Mouse (Mus musculus) stomach, postnatal 0 days (tissue): ENCODE measurements around the gene Serinc2. TPM values are rescaled to one million over a fixed set of nuclear protein-coding genes. Genes with fewer than 3 reads are reported as not detected.

Source experiments
- ATAC-seq: fragments of 200-750 bp; cut with Nextera tagmentation; 2 replicates; pipeline ENCODE4 v1.8.0; 2017; ENCODE audit not compliant: low FRiP score, low TSS enrichment
- DNase-seq: peaks from one replicate; pipeline ENCODE4 v3.0.0-alpha.2; 2016; ENCODE audit warnings: low spot score
- H3K27ac ChIP-seq: fragments of 300-500 bp; sonication (generic); replicated peaks from 2 replicates; pipeline ENCODE4 v1.5.1; 2014; ENCODE audit warnings: mild to moderate bottlenecking, control low read depth
- H3K27me3 ChIP-seq: fragments of 300-500 bp; sonication (generic); 2 replicates; pipeline ENCODE4 v1.6.1; 2014; ENCODE audit warnings: low read length; ENCODE audit not compliant: control insufficient read depth, insufficient read depth
- H3K36me3 ChIP-seq: fragments of 300-500 bp; sonication (generic); 2 replicates; pipeline ENCODE4 v1.6.1; 2014; ENCODE audit warnings: low read length, mixed read lengths; ENCODE audit not compliant: control insufficient read depth, insufficient read depth
- H3K4me1 ChIP-seq: fragments of 300-500 bp; sonication (generic); replicated peaks from 2 replicates; pipeline ENCODE4 v1.6.1; 2014; ENCODE audit warnings: antibody characterized with exemption; ENCODE audit not compliant: control insufficient read depth, insufficient read depth
- H3K4me2 ChIP-seq: fragments of 300-500 bp; sonication (generic); replicated peaks from 2 replicates; pipeline ENCODE4 v1.6.1; 2014; ENCODE audit warnings: low read depth, mild to moderate bottlenecking, control low read depth, moderate library complexity
- H3K4me3 ChIP-seq: fragments of 300-500 bp; sonication (generic); 2 replicates; pipeline ENCODE4 v1.5.1; 2014; ENCODE audit warnings: low read depth, low read length, control low read depth
- H3K9ac ChIP-seq: fragments of 300-500 bp; sonication (generic); 2 replicates; pipeline ENCODE4 v1.6.1; 2014; ENCODE audit warnings: mild to moderate bottlenecking, low read length, control low read depth, mixed read lengths
- H3K9me3 ChIP-seq: fragments of 300-500 bp; sonication (generic); 2 replicates; pipeline ENCODE4 v1.6.1; 2016; ENCODE audit warnings: low read length; ENCODE audit not compliant: control insufficient read depth
- CTCF ChIP-seq: IDR thresholded peaks from 2 replicates; pipeline ENCODE4 v1.5.1; 2016; ENCODE audit warnings: antibody characterized with exemption, low read depth, mild to moderate bottlenecking, moderate library complexity
- EP300 ChIP-seq: optimal IDR thresholded peaks from 2 replicates; pipeline ENCODE3; 2016; ENCODE audit warnings: antibody characterized with exemption
- WGBS: fragments of 180-500 bp; shearing (Covaris S2); extraction: QIAGEN DNeasy Blood & Tissue Kit; methylation state at CpG from one replicate; pipeline ENCODE4 v1.1.7; 2014; 5-methylcytosine and 5-hydroxymethylcytosine counted together
- polyA plus RNA-seq: library from polyadenylated mRNA; unstranded; fragments of >200 nt; fragmentation: Nextera tagmentation; extraction: Ambion mirVana; gene quantifications from 2 replicates; pipeline ENCODE4 v1.2.1, GENCODE M21; 2015

The Serinc2 gene
- polyA plus RNA-seq, 1 experiment from 2014 or later: 137 TPM

DNA sequence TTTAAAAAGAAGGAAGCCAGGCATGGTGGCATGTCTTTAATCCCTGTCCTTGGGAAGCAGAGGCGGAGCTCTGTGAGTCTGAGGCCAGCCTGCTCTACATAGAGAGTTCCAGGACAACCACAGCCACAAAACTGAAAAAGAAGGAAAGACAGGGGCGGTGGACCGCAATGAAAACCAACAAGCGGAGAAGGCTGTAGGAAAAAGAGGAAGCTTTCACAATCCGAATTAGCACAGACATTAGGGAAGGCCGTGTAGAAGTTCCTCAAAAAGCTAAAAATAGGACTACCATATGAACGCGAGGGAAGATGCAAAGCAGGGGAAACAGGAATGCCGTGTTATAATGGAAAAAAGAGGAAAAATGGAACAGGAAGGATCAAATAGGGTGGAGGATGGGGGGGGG lies 4.8 kb upstream of the Serinc2 start:
- no peaks in the 10 kb centered on the region for H3K27me3 ChIP-seq

DNA sequence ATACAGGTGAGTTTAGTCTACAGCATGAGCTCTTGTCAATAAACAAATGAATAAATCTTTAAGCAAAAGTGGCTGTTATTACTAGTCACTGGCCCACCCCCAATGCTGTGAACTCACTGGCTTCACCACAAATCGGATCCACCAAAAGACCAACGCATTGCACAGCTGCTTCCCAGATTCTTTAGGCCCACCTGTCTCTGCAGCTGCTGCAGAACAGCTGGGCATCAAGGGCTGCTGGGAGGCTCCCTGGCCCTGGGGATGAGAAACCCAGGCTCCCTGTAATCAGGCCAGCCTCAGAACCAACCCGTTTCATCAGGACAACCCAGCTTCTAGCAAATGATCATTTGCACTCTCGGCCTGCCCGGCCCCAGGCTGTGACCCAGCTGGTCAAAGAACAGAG lies 3.9 kb upstream of the Serinc2 start:
- H3K27ac ChIP-seq: no peak overlapping the region
- no peaks in the 10 kb centered on the region for H3K36me3 ChIP-seq
- no peak overlapping the region for H3K4me3 ChIP-seq
- 63% methylated on average over 5 of the region's 5 CpGs for WGBS
- ATAC-seq: no peak
- DNase-seq: no peak
- no peak for TF ChIP-seq CTCF
- TF ChIP-seq EP300: no peak
- H3K4me2 ChIP-seq: no peak overlapping the region
- H3K9ac ChIP-seq: no peak overlapping the region
- H3K9me3 ChIP-seq: no peaks in the 10 kb centered on the region
- no peaks in the 10 kb centered on the region for H3K27me3 ChIP-seq
- H3K4me1 ChIP-seq: no peaks in the 10 kb centered on the region

More for the DNA sequence above, 4.8 kb upstream of the Serinc2 start:
- H3K9me3 ChIP-seq: no peaks in the 10 kb centered on the region
- H3K9ac ChIP-seq: no peak overlapping the region
- no peak for DNase-seq
- TF ChIP-seq EP300 (no peak), CTCF (no peak)
- H3K27ac ChIP-seq: no peak overlapping the region
- no peak for ATAC-seq
- H3K4me1 ChIP-seq: no peaks in the 10 kb centered on the region
- WGBS: 79% methylated on average over 9 of the region's 9 CpGs
- no peak overlapping the region for H3K4me2 ChIP-seq
- no peak overlapping the region for H3K4me3 ChIP-seq
- no peaks in the 10 kb centered on the region for H3K36me3 ChIP-seq

DNA sequence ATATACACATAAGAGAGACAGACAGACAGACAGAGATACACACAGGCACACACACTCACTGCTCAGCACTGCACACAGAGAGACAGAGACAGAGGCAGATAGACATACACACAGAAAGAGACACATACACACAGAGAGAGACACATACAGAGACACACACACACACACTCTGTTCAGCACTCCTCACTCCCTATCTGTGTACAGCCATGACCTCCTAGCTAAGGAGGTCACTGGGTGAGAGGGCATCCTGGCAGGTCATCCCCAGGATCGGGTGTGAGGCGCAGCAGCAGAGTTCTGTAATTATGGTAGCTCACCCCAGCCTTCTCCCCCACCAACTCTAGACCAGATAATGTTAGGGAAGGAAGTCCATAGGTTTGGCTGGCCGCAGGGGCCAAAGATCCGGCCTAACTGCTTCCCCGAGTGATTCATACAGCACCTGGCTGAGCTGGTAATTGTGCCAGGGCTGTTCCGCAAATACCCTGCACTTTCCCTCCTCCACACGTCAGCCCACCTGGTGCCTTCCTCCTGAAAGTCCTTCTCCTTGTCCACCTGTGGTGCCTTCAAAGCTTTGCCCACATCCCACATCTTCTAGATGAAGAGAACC lies 2.3 kb downstream of the Serinc2 start:
- ATAC-seq: peak; percentile 25; the same call in 1 of the 2 replicates
- Histone ChIP-seq H3K27me3 (no peaks in the 10 kb centered on the region), H3K9ac (no peak overlapping the region), H3K4me1 (no peaks in the 10 kb centered on the region), H3K27ac (peak overlapping the region; percentile 58), H3K4me3 (no peak overlapping the region), H3K9me3 (no peaks in the 10 kb centered on the region), H3K4me2 (no peak overlapping the region), H3K36me3 (no peaks in the 10 kb centered on the region)
- peak; percentile 64 for DNase-seq
- WGBS: 45% methylated on average over 7 of the region's 7 CpGs
- TF ChIP-seq CTCF (no peak), EP300 (no peak)

DNA sequence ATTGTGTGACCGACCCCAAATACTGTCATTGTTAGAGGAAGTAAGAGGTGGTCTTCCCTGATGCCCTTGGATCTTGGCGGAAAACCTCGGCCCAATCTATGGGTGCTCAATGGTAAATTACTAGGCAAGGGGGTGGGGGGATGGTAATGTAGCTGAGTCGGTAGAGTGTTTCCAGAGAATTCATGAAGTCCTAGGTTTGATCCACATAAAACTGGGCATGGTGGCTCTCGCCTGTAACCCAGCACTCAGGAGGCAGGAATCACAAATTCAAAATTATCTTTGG lies 3.2 kb downstream of the Serinc2 start:
- Histone ChIP-seq H3K4me2 (peak overlapping the region; percentile 80), H3K9me3 (no peaks in the 10 kb centered on the region), H3K4me3 (peak overlapping the region; percentile 60; the same call in 1 of the 2 replicates), H3K36me3 (no peaks in the 10 kb centered on the region), H3K9ac (no peak overlapping the region; the same call in 1 of the 2 replicates), H3K4me1 (no peaks in the 10 kb centered on the region), H3K27ac (no peak overlapping the region), H3K27me3 (no peaks in the 10 kb centered on the region)
- ATAC-seq (no peak), DNase-seq (no peak)
- WGBS: 63% methylated on average over 5 of the region's 5 CpGs
- TF ChIP-seq CTCF: no peak
- TF ChIP-seq EP300: no peak

DNA sequence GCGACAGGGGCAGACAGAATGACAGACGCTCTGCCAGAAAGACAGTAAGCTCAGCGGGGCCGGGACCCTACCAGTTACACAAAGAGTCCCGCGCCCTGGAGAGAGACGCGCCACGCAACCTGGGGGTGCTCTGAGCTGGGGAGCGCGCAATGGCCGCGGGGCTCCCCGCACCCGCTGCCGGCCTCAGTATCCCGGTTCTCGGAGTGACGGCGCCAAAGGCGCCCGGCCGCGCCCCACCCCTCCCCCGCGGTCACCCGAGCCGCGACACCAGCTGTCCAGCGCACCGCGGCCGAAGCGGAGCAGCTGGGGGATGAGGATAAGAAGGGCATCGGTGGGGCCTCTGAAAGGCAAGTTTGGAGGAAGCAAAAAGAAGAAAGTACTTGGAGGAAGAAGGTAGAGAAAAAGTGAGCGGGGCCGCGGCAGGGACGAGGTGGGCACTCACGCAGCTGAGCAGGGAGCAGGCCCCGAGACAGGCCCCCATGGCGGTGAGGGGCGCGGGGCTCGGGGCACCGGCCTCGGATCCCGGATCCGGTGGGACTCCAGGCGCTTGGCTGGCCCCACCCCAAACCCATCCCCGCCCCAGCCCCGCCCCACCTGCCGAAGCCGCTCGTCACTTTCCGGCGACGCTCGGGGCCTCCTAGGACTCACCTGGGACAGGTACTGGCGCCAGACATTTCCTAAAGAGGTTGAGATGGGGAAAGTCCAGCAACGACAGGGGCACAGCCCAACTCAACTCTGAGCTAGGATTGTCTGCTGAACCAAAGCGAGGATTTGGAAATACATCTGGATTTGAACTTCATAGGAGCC lies 3.8 kb downstream of the Serinc2 start:
- peak overlapping the region; percentile 80 for H3K4me2 ChIP-seq
- H3K36me3 ChIP-seq: no peaks in the 10 kb centered on the region
- TF ChIP-seq EP300: no peak
- peak overlapping the region; percentile 78 for H3K9ac ChIP-seq
- 4% methylated on average over 62 of the region's 62 CpGs for WGBS
- H3K4me3 ChIP-seq: peak overlapping the region; percentile 60
- H3K9me3 ChIP-seq: no peaks in the 10 kb centered on the region
- peak; percentile 60 for ATAC-seq
- peak; percentile 89 for DNase-seq
- no peaks in the 10 kb centered on the region for H3K27me3 ChIP-seq
- peak overlapping the region; percentile 86 for H3K27ac ChIP-seq
- no peaks in the 10 kb centered on the region for H3K4me1 ChIP-seq
